Mouse (Mus musculus) liver, postnatal 0 days (tissue): Measurements from ENCODE around the gene Zfp566.

Experiments
- CTCF ChIP-seq: sonication (generic); IDR thresholded peaks from 2 replicates; pipeline ENCODE4 v1.5.1; 2016; ENCODE audit warnings: antibody characterized with exemption, low read depth
- EP300 ChIP-seq: IDR thresholded peaks from 2 replicates; pipeline ENCODE4 v1.6.1; 2016; ENCODE audit warnings: antibody characterized with exemption, low read depth, mild to moderate bottlenecking

DNA sequence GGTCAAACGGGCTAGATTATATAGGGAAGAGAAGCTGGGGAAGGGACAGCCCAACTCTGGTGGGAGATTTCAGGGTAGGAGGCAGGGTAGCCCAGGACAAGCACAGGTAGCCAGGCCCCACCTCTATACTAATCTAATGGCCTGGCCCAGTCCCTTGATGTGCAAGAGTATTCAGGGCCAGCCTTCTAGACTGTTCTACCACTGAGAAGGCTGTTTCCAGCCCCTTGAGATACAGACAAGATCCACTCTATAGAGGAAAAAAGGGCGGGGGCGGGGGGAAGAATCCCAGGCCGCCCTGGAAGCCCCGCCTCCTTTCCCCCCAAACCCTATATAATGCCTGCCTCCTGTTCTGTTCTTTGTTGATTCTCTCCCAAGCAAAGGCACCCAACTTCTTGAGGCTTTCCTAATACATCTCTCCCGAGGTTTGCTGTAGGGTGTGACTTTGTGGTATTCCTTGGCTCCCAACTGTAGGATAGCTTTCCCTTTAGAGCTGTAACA lies 3.6 kb upstream of the Zfp566 start:
- TF ChIP-seq CTCF: no peak
- no peak for TF ChIP-seq EP300
